Mouse (Mus musculus) megakaryocyte, embryonic 14.5 days (primary cell): ENCODE data around the gene Eftud2. TPM values are rescaled to one million over a fixed set of nuclear protein-coding genes. Genes with fewer than 3 reads are reported as not detected.

Experiments used
- H3K27me3 ChIP-seq: replicated peaks from 2 replicates; pipeline ENCODE3; 2012; ENCODE audit warnings: inconsistent platforms
- H3K36me3 ChIP-seq: replicated peaks from 2 replicates; pipeline ENCODE3; 2012; ENCODE audit warnings: low read length, inconsistent platforms, mixed read lengths
- H3K4me1 ChIP-seq: 2 replicates; pipeline ENCODE4 v1.6.1; 2012; ENCODE audit warnings: inconsistent platforms
- H3K4me3 ChIP-seq: replicated peaks from 2 replicates; pipeline ENCODE3; 2012; ENCODE audit warnings: moderate library complexity, mild to moderate bottlenecking, inconsistent platforms
- H3K9me3 ChIP-seq: 2 replicates; pipeline ENCODE4 v1.6.1; 2012; ENCODE audit warnings: inconsistent platforms
- FLI1 ChIP-seq: IDR thresholded peaks from 2 replicates; pipeline ENCODE4 v1.6.1; 2012; ENCODE audit warnings: low read length, inconsistent platforms, mixed read lengths
- GATA1 ChIP-seq: IDR thresholded peaks from 3 replicates; pipeline ENCODE4 v1.6.1; 2012; ENCODE audit warnings: mixed read lengths, low read length, inconsistent platforms, borderline replicate concordance
- polyA plus RNA-seq: library from polyadenylated mRNA; stranded (reverse); fragments of >175 nt; gene quantifications from 2 replicates; pipeline ENCODE4 v1.2.3, GENCODE M21; 2012; ENCODE audit warnings: low replicate concordance; ENCODE audit not compliant: insufficient read depth

The Eftud2 gene
- polyA plus RNA-seq, 1 experiment, result 87.1 TPM

GRCm38 (mm10) chr11:102821231-102821630, 59.6 kb downstream of the Eftud2 start:
- peaks cover 3% of the 10 kb centered on the region; the same call in 1 of the 2 replicates for H3K9me3 ChIP-seq
- peaks cover 84% of the 10 kb centered on the region for H3K27me3 ChIP-seq
- H3K4me1 ChIP-seq, result peaks cover 15% of the 10 kb centered on the region
- TF ChIP-seq GATA1, result no peak
- no peak for TF ChIP-seq FLI1
- H3K36me3 ChIP-seq, result no peaks in the 10 kb centered on the region
- no peak overlapping the region for H3K4me3 ChIP-seq

GRCm38 (mm10) chr11:102820432-102820831, 60.4 kb downstream of the Eftud2 start:
- Histone ChIP-seq H3K4me1 (peaks cover 15% of the 10 kb centered on the region), H3K9me3 (peaks cover 3% of the 10 kb centered on the region; the same call in 1 of the 2 replicates), H3K36me3 (no peaks in the 10 kb centered on the region), H3K27me3 (peaks cover 86% of the 10 kb centered on the region), H3K4me3 (no peak overlapping the region)
- TF ChIP-seq GATA1 (no peak), FLI1 (no peak)

- Histone ChIP-seq H3K27me3 (peaks cover 86% of the 10 kb centered on the region), H3K9me3 (peaks cover 3% of the 10 kb centered on the region; the same call in 1 of the 2 replicates), H3K4me3 (no peak overlapping the region), H3K4me1 (peaks cover 15% of the 10 kb centered on the region), H3K36me3 (no peaks in the 10 kb centered on the region)
- no peak for TF ChIP-seq GATA1
- no peak for TF ChIP-seq FLI1
Observed at GRCm38 (mm10) chr11:102819783-102820385, 60.9 kb downstream of the Eftud2 start.

GRCm38 (mm10) chr11:102819021-102819782, 61.6 kb downstream of the Eftud2 start, which contains the start of gene Gjc1:
Gene Gjc1, minus strand, starts transcription at chr11:102819700.
- H3K9me3 ChIP-seq, result peaks cover 3% of the 10 kb centered on the region; the same call in 1 of the 2 replicates
- peaks cover 83% of the 10 kb centered on the region for H3K27me3 ChIP-seq
- H3K36me3 ChIP-seq, result no peaks in the 10 kb centered on the region
- TF ChIP-seq FLI1 (no peak), GATA1 (no peak)
- peak within 1 kb of the TSS; percentile 84 for H3K4me3 ChIP-seq
- peaks cover 15% of the 10 kb centered on the region for H3K4me1 ChIP-seq

GRCm38 (mm10) chr11:102818121-102819020, 62.4 kb downstream of the Eftud2 start:
- TF ChIP-seq GATA1 (no peak), FLI1 (no peak)
- Histone ChIP-seq H3K36me3 (no peaks in the 10 kb centered on the region), H3K27me3 (peaks cover 85% of the 10 kb centered on the region), H3K9me3 (peaks cover 3% of the 10 kb centered on the region; the same call in 1 of the 2 replicates), H3K4me1 (peaks cover 15% of the 10 kb centered on the region), H3K4me3 (peak overlapping the region; percentile 84)

GRCm38 (mm10) chr11:102814881-102815280, 65.9 kb downstream of the Eftud2 start:
- H3K4me3 ChIP-seq, result no peak overlapping the region
- no peaks in the 10 kb centered on the region for H3K9me3 ChIP-seq
- H3K4me1 ChIP-seq, result peaks cover 15% of the 10 kb centered on the region
- H3K27me3 ChIP-seq, result peaks cover 77% of the 10 kb centered on the region
- no peaks in the 10 kb centered on the region for H3K36me3 ChIP-seq
- TF ChIP-seq GATA1 (no peak), FLI1 (no peak)

- no peaks in the 10 kb centered on the region for H3K36me3 ChIP-seq
- no peak for TF ChIP-seq FLI1
- no peak for TF ChIP-seq GATA1
- peaks cover 62% of the 10 kb centered on the region for H3K27me3 ChIP-seq
- H3K4me3 ChIP-seq, result no peak overlapping the region
- no peaks in the 10 kb centered on the region for H3K4me1 ChIP-seq
- H3K9me3 ChIP-seq, result no peaks in the 10 kb centered on the region
Observed at GRCm38 (mm10) chr11:102810721-102811485, 69.9 kb downstream of the Eftud2 start.

- Histone ChIP-seq H3K9me3 (no peaks in the 10 kb centered on the region), H3K4me3 (no peak overlapping the region), H3K27me3 (peaks cover 59% of the 10 kb centered on the region), H3K4me1 (no peaks in the 10 kb centered on the region), H3K36me3 (no peaks in the 10 kb centered on the region)
- no peak for TF ChIP-seq GATA1
- no peak for TF ChIP-seq FLI1
Observed at GRCm38 (mm10) chr11:102808246-102808645, 72.5 kb downstream of the Eftud2 start.

- Histone ChIP-seq H3K27me3 (peaks cover 55% of the 10 kb centered on the region), H3K4me1 (no peaks in the 10 kb centered on the region), H3K4me3 (no peak overlapping the region), H3K36me3 (no peaks in the 10 kb centered on the region), H3K9me3 (no peaks in the 10 kb centered on the region)
- TF ChIP-seq GATA1 (no peak), FLI1 (no peak)
Observed at GRCm38 (mm10) chr11:102803453-102803852, 77.3 kb downstream of the Eftud2 start.
